8 mouse cellular contexts compared by ENCODE assay signal in the genomic region with DNA sequence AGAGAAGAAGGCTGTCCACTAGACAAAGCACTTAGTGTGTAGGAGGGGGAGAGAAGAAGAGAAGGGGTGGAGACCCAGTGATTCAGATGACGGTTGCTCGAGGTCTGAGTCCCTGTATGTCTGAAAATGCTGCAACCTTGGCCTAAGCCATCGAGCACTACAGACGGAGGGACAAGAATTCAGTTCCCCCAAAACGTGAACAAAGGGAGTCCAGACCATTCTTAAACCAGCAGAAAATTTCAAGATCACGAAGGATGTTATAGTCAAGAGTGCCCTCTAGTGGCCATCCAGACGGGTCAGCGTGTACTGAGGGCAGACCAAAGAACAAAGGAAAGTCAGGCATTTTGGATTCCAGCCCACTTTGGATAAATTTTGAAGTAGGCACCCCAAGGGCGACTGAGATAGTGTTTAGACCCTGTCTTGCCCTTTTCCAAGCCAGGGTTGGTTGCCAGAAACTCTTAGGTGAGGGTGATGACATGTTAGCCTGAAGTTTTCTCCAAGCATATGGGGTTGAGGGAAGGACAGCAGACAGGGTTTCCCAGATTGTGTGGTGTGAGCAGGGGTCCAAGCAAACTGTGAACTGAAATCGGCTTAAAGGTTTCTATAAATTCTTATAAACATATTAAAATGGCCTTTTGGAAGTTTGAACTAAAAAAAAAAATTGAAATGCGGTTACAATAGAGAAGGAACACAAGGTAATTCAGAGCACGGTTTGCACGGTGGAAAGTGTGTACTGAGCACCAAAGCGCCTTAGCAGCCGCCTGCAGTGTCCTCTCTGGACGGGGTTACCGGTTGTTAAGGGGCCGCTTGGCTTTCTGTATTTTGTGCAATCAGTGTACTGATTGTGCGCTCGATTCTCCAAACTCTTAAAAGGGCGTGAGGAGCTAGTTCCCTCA. TPM values are rescaled to one million over a fixed set of nuclear protein-coding genes. Genes with fewer than 3 reads are reported as not detected.
A peak's percentile ranks its signal among the peaks of the same experiment; 100 is the strongest.
DNase-seq lines count a peak whose midpoint lies in the region; ATAC-seq and TF ChIP-seq lines count a peak whose summit lies in the region.

No protein-coding gene starts in this region.

- H3K4me2 ChIP-seq in heart, embryonic 14.5 days (ENCODE audit: low read length) = peak overlapping the region; percentile 73
- H3K4me2 ChIP-seq in kidney, postnatal 0 days (ENCODE audit: low read length) = peak overlapping the region; percentile 68
- peak overlapping the region; percentile 89 for H3K4me2 ChIP-seq in liver, embryonic 16.5 days (ENCODE audit: low read depth, low read length)
- H3K4me2 ChIP-seq in neural tube, embryonic 12.5 days (replicated peaks) = peak overlapping the region; percentile 63

- peak; percentile 93 for DNase-seq in ES-CJ7 (ENCODE audit: low read depth, low spot score)
- peak; percentile 89 for DNase-seq in c-Kit-negative CD71-positive TER-119-positive erythroid progenitor cells, embryonic 14.5 days (ENCODE audit: low read depth, low spot score)
- DNase-seq in kidney, postnatal 0 days (ENCODE audit: low spot score) = peak; percentile 97
- DNase-seq in thymus, postnatal 10 days (ENCODE audit: low spot score in 2 of 2) = peak; percentile 66 to 87

- TF ChIP-seq CTCF in kidney, postnatal 0 days (IDR thresholded peaks at IDR 0.05; ENCODE audit: low read depth) = peak; percentile 92

- H3K9ac ChIP-seq in heart, embryonic 14.5 days (ENCODE audit: low read length) = peak overlapping the region; percentile 79
- peak overlapping the region; percentile 62 for H3K9ac ChIP-seq in kidney, postnatal 0 days (ENCODE audit: low read depth, low read length)
- H3K9ac ChIP-seq in liver, embryonic 16.5 days (ENCODE audit: low read depth, low read length) = peak overlapping the region; percentile 82
- peak overlapping the region; percentile 57 for H3K9ac ChIP-seq in neural tube, embryonic 12.5 days

- no peaks in the 10 kb centered on the region for H3K27me3 ChIP-seq in heart, embryonic 14.5 days (ENCODE audit: control insufficient read depth, insufficient read depth, low read length)
- H3K27me3 ChIP-seq in kidney, postnatal 0 days (ENCODE audit: insufficient read depth, low read length) = no peaks in the 10 kb centered on the region
- H3K27me3 ChIP-seq in liver, embryonic 16.5 days (ENCODE audit: control insufficient read depth, insufficient read depth, low read depth, low read length) = no peaks in the 10 kb centered on the region
- H3K27me3 ChIP-seq in neural tube, embryonic 12.5 days (replicated peaks) = no peaks in the 10 kb centered on the region

- no peaks in the 10 kb centered on the region for H3K9me3 ChIP-seq in heart, embryonic 14.5 days (ENCODE audit: control insufficient read depth, low read length)
- no peaks in the 10 kb centered on the region for H3K9me3 ChIP-seq in kidney, postnatal 0 days (replicated peaks; ENCODE audit: low read length)
- no peaks in the 10 kb centered on the region for H3K9me3 ChIP-seq in liver, embryonic 16.5 days (replicated peaks; ENCODE audit: control insufficient read depth, low read length)
- no peaks in the 10 kb centered on the region for H3K9me3 ChIP-seq in neural tube, embryonic 12.5 days

- no peaks in the 10 kb centered on the region for H3K36me3 ChIP-seq in heart, embryonic 14.5 days (ENCODE audit: control insufficient read depth, insufficient read depth, low read length)
- H3K36me3 ChIP-seq in kidney, postnatal 0 days (ENCODE audit: insufficient read depth, low read length) = no peaks in the 10 kb centered on the region
- H3K36me3 ChIP-seq in liver, embryonic 16.5 days (ENCODE audit: control insufficient read depth, insufficient read depth) = no peaks in the 10 kb centered on the region
- H3K36me3 ChIP-seq in neural tube, embryonic 12.5 days = no peaks in the 10 kb centered on the region

- peak; percentile 68 for ATAC-seq in erythroid progenitor cell, adult 5-6 weeks (replicated peaks; ENCODE audit: low FRiP score, poor library complexity, severe bottlenecking)
- ATAC-seq in heart, embryonic 14.5 days (ENCODE audit: insufficient number of reproducible peaks, insufficient read depth, low FRiP score, low read depth) = peak; percentile 64
- ATAC-seq in kidney, postnatal 0 days (replicated peaks; ENCODE audit: low FRiP score, low read depth) = peak; percentile 78
- ATAC-seq in liver, embryonic 16.5 days (ENCODE audit: low read depth) = peak; percentile 50
- peak; percentile 85 for ATAC-seq in neural tube, embryonic 12.5 days (ENCODE audit: low FRiP score, low read depth)

- H3K4me3 ChIP-seq in heart, embryonic 14.5 days (ENCODE audit: control insufficient read depth in 1 of 2, insufficient read depth in 1 of 2, low read depth in 1 of 2, low read length in 2 of 2) = peak overlapping the region; percentile 47 to 51
- H3K4me3 ChIP-seq in kidney, postnatal 0 days (replicated peaks; ENCODE audit: low read depth, low read length) = peak overlapping the region; percentile 47
- H3K4me3 ChIP-seq in liver, embryonic 16.5 days (ENCODE audit: low read depth, low read length) = peak overlapping the region; percentile 66
- H3K4me3 ChIP-seq in neural tube, embryonic 12.5 days = peak overlapping the region; percentile 40

- peaks cover 0 to 6% of the 10 kb centered on the region in 2 experiments; a peak in 1 of 4 replicates for H3K4me1 ChIP-seq in heart, embryonic 14.5 days (ENCODE audit: control insufficient read depth in 2 of 2, insufficient read depth in 2 of 2, low read length in 2 of 2)
- no peaks in the 10 kb centered on the region for H3K4me1 ChIP-seq in kidney, postnatal 0 days (replicated peaks; ENCODE audit: insufficient read depth, low read length)
- peaks cover 18% of the 10 kb centered on the region for H3K4me1 ChIP-seq in liver, embryonic 16.5 days (ENCODE audit: control insufficient read depth, low read depth, low read length)
- H3K4me1 ChIP-seq in neural tube, embryonic 12.5 days = peaks cover 6% of the 10 kb centered on the region

- peak overlapping the region; percentile 80 to 92 for H3K27ac ChIP-seq in heart, embryonic 14.5 days (replicated peaks in 1 of 2; ENCODE audit: control insufficient read depth in 1 of 2, insufficient read depth in 1 of 2, low read depth in 2 of 2, low read length in 2 of 2)
- H3K27ac ChIP-seq in kidney, postnatal 0 days = peak overlapping the region; percentile 93
- peak overlapping the region; percentile 96 for H3K27ac ChIP-seq in liver, embryonic 16.5 days (ENCODE audit: low read length)
- H3K27ac ChIP-seq in neural tube, embryonic 12.5 days = peak overlapping the region; percentile 90

- under 1% methylated on average over 21 of the region's 21 CpGs for WGBS in heart, embryonic 14.5 days
- under 1% methylated on average over 21 of the region's 21 CpGs for WGBS in kidney, postnatal 0 days
- under 1% methylated on average over 21 of the region's 21 CpGs for WGBS in liver, embryonic 16.5 days (ENCODE audit: insufficient replicate concordance)
- WGBS in neural tube, embryonic 12.5 days = under 1% methylated on average over 21 of the region's 21 CpGs

RNA-seq across cellular contexts. Expression of a gene that starts 0.6 kb away (rescaled TPM):
- 12.6 and 18.4 TPM in 2 replicates for total RNA-seq in erythroid progenitor cell, adult 5-6 weeks (2015; ENCODE audit: low replicate concordance)
- total RNA-seq in erythroid progenitor cell, adult 5-6 weeks (2017; ENCODE audit: low replicate concordance) = 900 and 1,530 TPM in 2 replicates
- 0.50 and 0.58 TPM in 2 replicates for polyA plus RNA-seq in heart, embryonic 14.5 days (2014; fragmentation: Nextera tagmentation; extraction: Ambion mirVana)
- polyA plus RNA-seq in kidney, postnatal 0 days (2015; fragmentation: Nextera tagmentation; extraction: Ambion mirVana) = 0.34 and 0.65 TPM in 2 replicates
- polyA plus RNA-seq in liver, embryonic 16.5 days (2015; fragmentation: Nextera tagmentation; extraction: Ambion mirVana) = 0.99 and 1.0 TPM in 2 replicates
- 0.87 and 1.6 TPM in 2 replicates for polyA plus RNA-seq in neural tube, embryonic 12.5 days (2016; fragmentation: Nextera tagmentation; extraction: Ambion mirVana)

RNA-seq across cellular contexts. Expression of a gene that starts 12.4 kb away (rescaled TPM):
- total RNA-seq in erythroid progenitor cell, adult 5-6 weeks (2015; ENCODE audit: low replicate concordance) = 396 and 580 TPM in 2 replicates
- total RNA-seq in erythroid progenitor cell, adult 5-6 weeks (2017; ENCODE audit: low replicate concordance) = 1,330 and 1,438 TPM in 2 replicates
- polyA plus RNA-seq in heart, embryonic 14.5 days (2014; fragmentation: Nextera tagmentation; extraction: Ambion mirVana) = 1.00 TPM in 2 replicates
- polyA plus RNA-seq in kidney, postnatal 0 days (2015; fragmentation: Nextera tagmentation; extraction: Ambion mirVana) = 2.1 and 2.4 TPM in 2 replicates
- 5.9 and 9.8 TPM in 2 replicates for polyA plus RNA-seq in liver, embryonic 16.5 days (2015; fragmentation: Nextera tagmentation; extraction: Ambion mirVana)
- 2.9 and 4.4 TPM in 2 replicates for polyA plus RNA-seq in neural tube, embryonic 12.5 days (2016; fragmentation: Nextera tagmentation; extraction: Ambion mirVana)

RNA-seq across cellular contexts. Expression of a gene that starts 16.0 kb away (rescaled TPM):
- 298 and 381 TPM in 2 replicates for total RNA-seq in erythroid progenitor cell, adult 5-6 weeks (2015; ENCODE audit: low replicate concordance)
- total RNA-seq in erythroid progenitor cell, adult 5-6 weeks (2017; ENCODE audit: low replicate concordance) = 3,827 and 6,951 TPM in 2 replicates
- polyA plus RNA-seq in heart, embryonic 14.5 days (2014; fragmentation: Nextera tagmentation; extraction: Ambion mirVana) = 0.94 and 4.1 TPM in 2 replicates
- 2.0 and 3.0 TPM in 2 replicates for polyA plus RNA-seq in kidney, postnatal 0 days (2015; fragmentation: Nextera tagmentation; extraction: Ambion mirVana)
- polyA plus RNA-seq in liver, embryonic 16.5 days (2015; fragmentation: Nextera tagmentation; extraction: Ambion mirVana) = 5.0 and 6.3 TPM in 2 replicates
- 0.96 and 2.4 TPM in 2 replicates for polyA plus RNA-seq in neural tube, embryonic 12.5 days (2016; fragmentation: Nextera tagmentation; extraction: Ambion mirVana)

RNA-seq across cellular contexts. Expression of a gene that starts 16.8 kb away (rescaled TPM):
- total RNA-seq in erythroid progenitor cell, adult 5-6 weeks (2015; ENCODE audit: low replicate concordance) = 64.9 and 143 TPM in 2 replicates
- 379 and 793 TPM in 2 replicates for total RNA-seq in erythroid progenitor cell, adult 5-6 weeks (2017; ENCODE audit: low replicate concordance)
- 2.4 and 4.4 TPM in 2 replicates for polyA plus RNA-seq in heart, embryonic 14.5 days (2014; fragmentation: Nextera tagmentation; extraction: Ambion mirVana)
- 5.6 and 7.2 TPM in 2 replicates for polyA plus RNA-seq in kidney, postnatal 0 days (2015; fragmentation: Nextera tagmentation; extraction: Ambion mirVana)
- 4.4 and 13.9 TPM in 2 replicates for polyA plus RNA-seq in liver, embryonic 16.5 days (2015; fragmentation: Nextera tagmentation; extraction: Ambion mirVana)
- polyA plus RNA-seq in neural tube, embryonic 12.5 days (2016; fragmentation: Nextera tagmentation; extraction: Ambion mirVana) = 14.0 and 17.0 TPM in 2 replicates

RNA-seq across cellular contexts. Expression of a gene that starts 18.0 kb away (rescaled TPM):
- 22.6 and 24.1 TPM in 2 replicates for total RNA-seq in erythroid progenitor cell, adult 5-6 weeks (2015; ENCODE audit: low replicate concordance)
- total RNA-seq in erythroid progenitor cell, adult 5-6 weeks (2017; ENCODE audit: low replicate concordance) = 2,450 and 5,888 TPM in 2 replicates
- polyA plus RNA-seq in heart, embryonic 14.5 days (2014; fragmentation: Nextera tagmentation; extraction: Ambion mirVana) = 12.2 and 15.1 TPM in 2 replicates
- polyA plus RNA-seq in kidney, postnatal 0 days (2015; fragmentation: Nextera tagmentation; extraction: Ambion mirVana) = 21.2 and 27.1 TPM in 2 replicates
- polyA plus RNA-seq in liver, embryonic 16.5 days (2015; fragmentation: Nextera tagmentation; extraction: Ambion mirVana) = 18.6 and 20.0 TPM in 2 replicates
- polyA plus RNA-seq in neural tube, embryonic 12.5 days (2016; fragmentation: Nextera tagmentation; extraction: Ambion mirVana) = 16.2 and 34.8 TPM in 2 replicates

Comparison
In these comparisons a context has a peak if more than half of its experiments do, and no peak if none do; other contexts are left out.
1. Peak in every context shown above with its lines: DNase-seq, ATAC-seq, H3K4me3 ChIP-seq and H3K27ac ChIP-seq.